Mouse (Mus musculus) naive thymus-derived CD4-positive, alpha-beta T cell, adult 2 months (primary cell): ENCODE data around the gene Slc28a1.
"Not testable (repeated sequence)": the region's sequence is repeated elsewhere in the genome, so short reads cannot be mapped to it uniquely, and the experiment has no call there.

Source experiments
- DNase-seq: peaks from one replicate; pipeline ENCODE4 v3.0.0-alpha.2; 2011; ENCODE audit warnings: low read depth

Slc28a1 gene

DNA sequence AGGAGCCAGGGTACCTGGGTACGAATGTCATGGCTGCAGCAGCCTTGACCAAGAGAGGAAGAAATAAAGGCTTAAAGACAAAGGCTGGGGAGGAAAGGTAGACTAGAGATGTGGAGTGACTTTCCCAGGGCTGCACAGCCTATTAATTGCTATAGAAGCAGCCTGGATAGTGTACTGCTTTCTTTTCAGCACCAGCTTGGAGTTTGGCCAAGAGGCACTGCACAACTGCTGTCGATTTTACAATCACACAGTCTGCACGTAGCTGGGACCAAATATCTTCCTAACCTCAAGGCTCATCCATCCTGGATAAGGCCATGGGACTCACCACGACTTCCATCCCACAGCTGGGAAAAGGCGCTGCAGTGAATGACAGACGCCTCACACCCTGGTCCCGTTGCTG is 54.8 kb downstream of the Slc28a1 start:
- DNase-seq: no peak

DNA sequence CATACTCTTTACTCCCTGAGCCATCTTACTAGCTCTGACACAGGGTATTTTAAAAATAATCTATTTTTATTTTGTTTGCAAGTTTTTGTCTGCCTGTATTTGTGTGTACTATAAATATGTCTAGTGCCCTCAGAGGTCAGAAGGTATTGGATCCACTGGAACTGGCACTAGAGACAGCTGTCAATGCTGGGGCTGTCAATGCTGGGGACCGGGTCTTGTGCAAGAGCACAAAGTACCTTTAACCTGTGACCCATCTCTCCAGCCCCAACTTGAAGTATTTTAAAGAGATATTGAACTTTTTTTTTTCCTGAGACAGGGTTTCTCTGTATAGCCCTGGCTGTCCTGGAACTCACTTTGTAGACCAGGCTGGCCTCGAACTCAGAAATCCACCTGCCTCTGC is 59.3 kb downstream of the Slc28a1 start:
- DNase-seq: no peak

DNA sequence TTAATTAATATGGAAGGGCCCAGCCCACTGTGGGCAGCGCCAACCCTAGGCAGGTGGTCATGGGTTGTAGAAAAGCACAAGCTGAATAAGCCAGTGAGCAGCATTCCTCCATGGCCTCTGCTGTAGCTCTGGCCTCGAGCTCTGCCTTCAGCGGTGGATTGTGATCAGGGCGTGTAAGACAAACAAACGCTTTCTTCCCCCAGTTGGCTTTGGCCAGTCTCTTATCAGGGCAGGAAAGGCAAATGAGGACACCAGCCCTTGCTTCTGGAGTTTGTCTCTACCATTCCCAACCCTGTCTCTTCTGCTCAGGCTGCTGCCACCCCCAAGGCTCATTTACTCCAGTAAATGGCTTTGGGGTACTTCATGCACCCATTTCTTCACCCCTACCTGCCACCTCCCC is 60.1 kb downstream of the Slc28a1 start:
- DNase-seq: no peak

DNA sequence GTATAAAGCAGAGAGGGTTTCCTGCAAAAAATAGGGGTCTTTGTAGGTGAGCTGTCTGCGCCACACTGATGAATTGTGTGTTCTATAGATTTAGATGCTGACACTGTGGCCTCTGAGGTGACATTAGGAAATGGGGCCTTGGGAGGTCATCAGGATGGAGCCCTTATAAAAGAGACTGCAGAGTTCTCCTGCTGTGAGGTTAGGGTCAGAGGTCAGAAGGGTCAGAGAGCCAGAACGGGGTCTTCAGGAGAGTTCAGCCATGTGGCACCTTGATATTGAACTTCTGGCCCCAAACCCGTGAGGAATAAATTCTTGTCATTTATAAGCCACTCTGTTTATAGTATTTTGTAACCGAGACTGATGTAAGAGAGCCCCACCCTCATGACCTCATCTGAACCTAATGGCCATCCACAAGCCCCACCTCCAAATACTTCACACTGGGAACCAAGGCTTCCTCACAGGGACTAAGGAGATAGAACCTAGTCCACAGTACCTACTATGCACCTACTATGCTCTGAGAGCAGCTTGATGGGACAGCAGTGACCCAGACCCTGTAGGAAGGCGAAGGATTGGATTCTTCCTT is 61.7 kb downstream of the Slc28a1 start:
- DNase-seq: no peak

DNA sequence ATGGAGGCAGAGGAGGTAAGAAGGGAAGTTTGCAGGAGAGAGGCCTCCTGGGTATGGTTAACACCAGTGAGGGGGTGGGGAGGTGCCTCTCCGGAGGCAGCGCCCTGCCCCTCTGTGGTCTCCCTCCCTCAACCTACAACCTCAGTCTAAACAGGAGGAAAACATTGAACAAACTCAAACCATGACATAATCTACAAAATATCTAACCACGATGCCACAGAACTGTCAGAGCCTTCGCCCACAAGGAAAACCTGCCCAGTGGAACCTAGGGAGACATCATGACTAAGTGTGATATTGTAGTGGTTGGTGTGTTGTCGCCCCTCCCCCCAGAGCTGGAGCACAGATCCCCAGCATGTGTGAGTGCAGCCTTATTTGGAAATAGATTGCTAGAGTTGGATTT is 64.9 kb downstream of the Slc28a1 start:
- peak; percentile 51 for DNase-seq

DNA sequence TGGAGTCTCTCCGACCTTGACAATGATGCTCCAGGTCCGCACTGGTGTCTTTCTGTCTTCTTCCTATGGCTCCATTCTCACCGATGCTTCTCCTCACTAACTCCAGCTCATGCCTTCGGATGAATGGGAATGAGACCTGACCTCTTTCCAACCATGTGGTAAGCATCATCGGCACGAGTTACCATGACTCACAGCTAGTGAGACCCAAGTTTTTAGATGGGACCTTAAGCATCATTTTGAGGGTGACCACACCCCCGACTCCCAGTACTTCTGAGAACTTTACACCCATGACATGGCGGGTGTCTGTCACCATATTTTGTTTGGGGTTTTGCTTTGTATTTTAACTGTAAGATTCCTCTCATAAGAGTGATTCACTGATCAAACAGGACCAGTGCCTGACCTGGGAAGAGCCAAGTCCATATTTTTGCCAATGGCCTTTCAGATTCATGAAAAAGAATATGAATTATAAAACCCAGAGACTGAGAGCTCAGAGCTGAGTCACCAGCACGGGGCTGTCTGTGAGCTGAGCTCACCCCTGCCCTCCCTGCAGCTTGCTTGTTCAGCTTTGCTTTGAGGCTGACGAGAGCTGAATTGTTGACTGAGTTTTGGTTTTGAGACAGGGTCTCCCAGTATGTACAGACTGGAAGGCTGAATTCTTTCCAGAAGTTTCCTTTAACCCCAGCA is 68.0 kb downstream of the Slc28a1 start:
- DNase-seq: no peak

DNA sequence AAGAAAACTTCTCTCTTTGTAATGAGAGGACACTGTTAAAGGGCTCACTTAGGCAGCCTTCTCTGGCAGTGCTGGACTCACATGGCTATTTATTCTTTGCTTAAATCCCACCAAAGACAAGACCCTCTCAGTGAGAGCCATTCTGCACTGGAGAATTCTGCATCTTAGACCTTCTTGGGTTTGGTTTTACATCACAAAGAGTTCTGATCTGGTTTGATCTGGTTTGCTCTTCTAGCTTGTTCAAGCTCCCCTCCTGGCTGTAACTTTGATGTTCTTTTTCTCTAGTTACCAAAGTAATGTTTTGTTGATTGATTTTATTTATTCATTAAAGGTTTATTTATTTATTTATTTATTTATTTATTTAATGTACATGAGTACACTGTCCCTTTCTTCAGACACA is 68.6 kb downstream of the Slc28a1 start:
- DNase-seq: no peak

DNA sequence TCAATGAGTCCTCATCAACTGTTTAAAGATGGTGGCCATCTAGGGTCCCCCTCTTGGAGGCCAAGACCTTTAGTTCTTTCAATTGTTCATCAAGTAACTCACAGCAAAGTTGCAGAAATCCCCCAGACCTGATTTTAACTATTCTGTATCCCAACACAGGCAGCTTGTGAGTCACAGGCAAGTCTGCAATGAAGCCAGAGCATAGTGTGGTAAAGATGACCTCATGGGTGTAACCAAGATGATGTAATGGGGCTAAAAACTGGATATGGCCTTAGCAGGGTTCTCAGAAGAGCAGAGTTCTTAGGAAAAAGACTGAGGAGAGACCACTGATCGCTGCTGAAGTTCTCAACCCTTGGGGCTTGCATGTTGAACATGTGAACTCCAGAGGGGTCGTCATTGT is 69.5 kb downstream of the Slc28a1 start:
- no peak for DNase-seq

DNA sequence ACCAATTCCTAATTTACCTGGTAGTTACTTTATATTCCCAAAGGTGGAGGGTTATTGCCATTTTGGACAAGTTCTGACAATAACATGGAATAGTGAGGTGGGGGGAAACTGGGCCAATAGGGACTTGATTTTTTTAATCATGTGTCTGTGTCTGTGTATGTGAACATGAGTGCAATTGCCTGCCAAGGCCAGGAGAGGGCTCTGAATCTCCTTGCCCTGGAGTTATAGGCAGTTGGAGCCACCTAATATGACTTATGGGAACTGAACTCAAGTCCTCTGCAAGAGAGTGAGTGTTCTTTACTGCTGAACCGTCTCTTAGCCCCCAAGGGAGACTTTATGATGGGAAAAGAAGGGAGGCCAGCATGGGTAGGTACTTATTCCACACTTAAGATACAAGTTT is 70.1 kb downstream of the Slc28a1 start:
- DNase-seq: no peak

DNA sequence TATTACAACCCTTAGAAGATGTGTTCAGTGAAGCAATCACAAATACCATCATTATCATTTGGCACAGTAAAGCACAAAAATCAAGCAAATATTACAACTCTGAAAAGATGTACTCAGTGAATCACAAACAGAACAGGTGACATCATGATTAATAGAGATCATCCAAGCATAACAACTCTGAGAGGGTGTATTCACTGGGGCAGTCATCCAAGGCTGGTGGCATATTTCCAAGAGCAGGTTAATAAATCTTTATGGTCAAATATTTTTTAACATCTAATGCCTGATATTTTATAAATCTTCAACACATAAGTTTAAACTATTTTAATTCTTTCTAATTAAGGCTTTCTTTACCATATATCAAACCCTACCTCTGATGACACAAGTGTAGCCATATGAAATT is 71.4 kb downstream of the Slc28a1 start:
- not testable (repeated sequence) for DNase-seq

DNA sequence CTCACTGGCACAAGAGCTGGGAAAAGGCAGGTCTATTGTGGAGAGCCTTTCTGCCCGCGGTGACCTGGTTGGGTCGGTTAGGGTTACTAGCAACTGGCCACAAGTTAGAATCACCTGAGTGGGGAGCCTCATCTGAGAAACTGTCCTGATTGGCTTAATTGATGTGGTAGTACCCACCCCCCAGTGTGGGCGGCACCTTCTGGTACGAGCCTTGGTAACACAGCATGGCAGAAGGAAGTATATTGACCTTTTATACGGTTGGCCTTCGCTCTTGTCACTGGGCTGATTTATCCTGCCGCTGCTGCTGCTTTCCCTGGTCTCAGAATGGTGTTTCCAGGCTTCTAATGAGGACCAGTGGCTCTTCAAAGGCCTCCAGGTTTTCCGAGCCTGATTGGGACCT is 74.6 kb downstream of the Slc28a1 start:
- no peak for DNase-seq

DNA sequence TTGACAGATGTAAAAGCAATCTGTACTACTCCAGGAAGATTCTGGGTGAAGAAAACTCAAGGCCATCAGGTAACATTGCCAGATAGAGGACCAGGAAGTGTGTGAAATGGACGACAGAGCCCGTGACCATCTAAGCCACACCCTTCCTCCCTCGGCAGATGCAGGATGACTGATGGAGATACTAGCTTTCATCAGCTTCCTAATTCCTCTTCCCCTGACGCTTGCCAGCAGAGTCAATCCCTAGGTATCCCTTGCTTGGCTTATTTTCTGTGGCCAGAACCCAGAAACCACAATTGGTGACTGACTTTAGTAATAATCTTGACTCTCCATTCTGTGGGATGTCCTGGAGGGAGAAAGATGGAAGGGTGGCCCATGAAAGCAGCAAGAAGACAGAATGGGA is 80.9 kb downstream of the Slc28a1 start:
- no peak for DNase-seq

DNA sequence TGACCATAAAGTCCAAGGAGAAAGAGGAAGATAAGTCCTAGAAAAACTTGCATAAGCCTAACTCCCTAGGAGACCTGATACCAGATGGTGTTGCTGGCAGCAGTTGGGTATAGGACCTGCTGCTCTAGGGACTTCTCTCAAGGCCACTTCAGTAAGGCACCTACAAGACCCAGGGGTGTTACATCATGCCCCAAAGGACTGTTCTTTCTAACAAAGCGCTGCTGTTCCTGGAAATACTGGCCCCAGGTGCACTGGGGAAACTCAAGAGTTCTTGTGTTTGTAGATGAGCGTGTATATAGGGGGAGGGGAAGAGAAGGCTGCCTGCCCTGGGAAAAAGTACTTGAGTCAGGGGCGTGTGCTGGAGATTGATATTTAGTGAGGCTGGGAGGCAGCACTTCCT is 82.2 kb downstream of the Slc28a1 start:
- DNase-seq: no peak

DNA sequence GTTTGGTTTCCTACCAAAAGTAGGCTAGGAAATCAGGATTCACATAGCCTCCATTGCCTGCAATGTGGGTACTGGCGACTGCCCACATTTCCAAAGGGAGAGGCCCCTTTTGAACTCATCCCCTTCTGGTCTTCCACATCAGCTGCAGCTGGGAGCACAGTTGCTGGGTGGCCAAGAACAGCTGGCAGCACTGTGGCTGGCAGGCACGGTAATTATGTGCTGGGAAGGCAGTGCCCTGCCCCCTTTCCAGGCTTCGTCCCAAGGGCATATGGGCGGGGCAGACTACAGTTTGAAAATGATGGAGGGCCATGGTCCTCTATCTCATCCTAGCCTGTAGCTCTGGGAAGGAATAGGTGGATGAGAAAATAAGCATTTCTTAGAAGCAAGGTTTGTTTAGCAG is 83.9 kb downstream of the Slc28a1 start:
- no peak for DNase-seq

DNA sequence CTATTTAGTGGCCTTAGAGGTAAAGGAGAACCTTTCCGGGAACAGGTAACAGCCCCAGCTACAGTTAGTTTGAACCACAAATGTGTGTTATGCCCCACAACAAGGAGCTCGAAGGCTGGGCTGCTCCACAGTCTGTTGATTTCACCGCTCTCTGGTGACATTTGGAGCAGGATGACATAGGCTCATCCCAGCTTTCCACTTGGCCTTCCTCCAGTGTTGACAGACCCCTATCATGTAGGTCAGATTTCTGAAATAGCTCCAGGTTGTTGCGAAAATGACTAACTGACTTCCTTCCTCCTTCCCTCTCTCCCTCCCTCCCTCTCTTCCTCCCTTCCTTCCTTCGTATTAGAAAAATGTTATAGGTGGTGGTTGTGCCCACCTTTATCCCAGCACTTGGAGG is 84.5 kb downstream of the Slc28a1 start:
- DNase-seq: no peak

DNA sequence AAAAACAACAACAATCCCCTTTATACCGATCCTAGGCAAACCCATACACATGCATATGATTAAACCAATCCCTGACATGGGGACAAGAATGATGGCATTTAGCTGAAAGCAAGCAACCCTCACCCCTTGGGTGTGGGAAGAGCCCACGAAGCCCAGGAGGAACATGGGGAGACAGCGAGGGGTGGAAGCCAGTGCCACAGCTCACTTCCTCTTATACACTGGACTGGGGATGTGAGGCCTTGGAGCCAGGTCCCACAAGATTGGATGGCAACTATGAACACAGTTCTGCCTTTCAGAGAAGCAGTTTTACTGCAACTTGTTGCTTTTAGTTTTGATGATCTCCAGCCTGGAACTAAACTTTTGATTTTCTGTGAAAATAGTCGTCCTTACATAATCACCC is 85.2 kb downstream of the Slc28a1 start:
- no peak for DNase-seq

DNA sequence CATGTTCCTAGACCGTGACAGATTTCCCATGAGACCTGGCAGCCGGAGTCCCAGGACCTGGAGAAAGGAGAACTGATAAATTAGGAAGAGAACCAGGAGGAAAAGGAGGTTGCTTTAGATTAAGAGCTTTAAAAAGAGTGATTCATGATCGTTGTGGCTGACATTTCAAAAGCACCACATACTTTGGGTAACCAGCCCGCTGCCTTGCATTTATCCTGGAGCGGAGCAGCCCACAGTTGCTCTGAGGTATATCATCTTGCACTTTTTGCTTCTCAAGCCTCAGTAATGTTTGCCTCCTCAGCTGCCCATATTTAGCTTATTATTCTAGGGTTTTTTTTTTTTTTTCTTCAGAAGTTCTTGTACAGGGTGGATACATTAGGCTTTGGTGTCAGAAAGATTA is 87.8 kb downstream of the Slc28a1 start:
- no peak for DNase-seq

DNA sequence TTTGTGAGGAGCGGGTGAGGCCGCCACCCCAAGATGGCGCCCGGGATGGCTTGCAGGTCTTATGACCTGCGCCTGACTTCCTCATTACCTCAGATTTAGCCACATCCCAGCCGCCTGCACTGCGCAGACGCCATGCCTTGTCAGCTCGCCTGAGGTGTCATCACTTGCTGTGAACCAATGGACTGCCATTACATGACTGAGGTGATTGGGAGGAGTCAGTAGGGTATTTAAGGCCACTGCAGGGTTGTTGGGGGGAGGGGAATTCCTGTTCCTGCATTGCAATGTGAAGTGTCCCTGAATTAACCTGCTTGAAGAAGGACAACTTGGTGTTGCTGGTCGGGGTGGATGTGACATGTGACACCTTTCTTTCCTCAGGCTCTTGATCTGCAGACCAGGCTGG is 89.0 kb downstream of the Slc28a1 start:
- not testable (repeated sequence) for DNase-seq

DNA sequence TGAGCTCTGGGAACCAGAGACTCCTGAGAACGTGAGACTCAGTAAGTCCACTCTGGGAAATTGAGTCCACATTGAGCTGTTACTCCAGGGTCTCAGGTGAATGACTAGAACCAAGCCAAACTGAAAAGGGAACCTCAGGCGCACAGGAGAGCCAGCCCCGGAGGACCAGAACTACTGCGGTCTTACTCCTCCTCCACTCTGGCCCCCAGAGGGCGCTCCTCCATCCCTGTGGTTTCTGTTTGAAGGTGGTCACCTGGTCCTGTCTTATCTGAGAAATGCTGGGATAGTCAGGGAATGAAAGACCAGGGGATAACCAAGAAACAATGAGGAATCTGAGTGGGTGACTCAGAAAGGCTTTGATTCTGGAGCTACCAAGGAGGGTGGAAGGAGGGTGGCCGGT is 94.3 kb downstream of the Slc28a1 start:
- peak; percentile 57 for DNase-seq

DNA sequence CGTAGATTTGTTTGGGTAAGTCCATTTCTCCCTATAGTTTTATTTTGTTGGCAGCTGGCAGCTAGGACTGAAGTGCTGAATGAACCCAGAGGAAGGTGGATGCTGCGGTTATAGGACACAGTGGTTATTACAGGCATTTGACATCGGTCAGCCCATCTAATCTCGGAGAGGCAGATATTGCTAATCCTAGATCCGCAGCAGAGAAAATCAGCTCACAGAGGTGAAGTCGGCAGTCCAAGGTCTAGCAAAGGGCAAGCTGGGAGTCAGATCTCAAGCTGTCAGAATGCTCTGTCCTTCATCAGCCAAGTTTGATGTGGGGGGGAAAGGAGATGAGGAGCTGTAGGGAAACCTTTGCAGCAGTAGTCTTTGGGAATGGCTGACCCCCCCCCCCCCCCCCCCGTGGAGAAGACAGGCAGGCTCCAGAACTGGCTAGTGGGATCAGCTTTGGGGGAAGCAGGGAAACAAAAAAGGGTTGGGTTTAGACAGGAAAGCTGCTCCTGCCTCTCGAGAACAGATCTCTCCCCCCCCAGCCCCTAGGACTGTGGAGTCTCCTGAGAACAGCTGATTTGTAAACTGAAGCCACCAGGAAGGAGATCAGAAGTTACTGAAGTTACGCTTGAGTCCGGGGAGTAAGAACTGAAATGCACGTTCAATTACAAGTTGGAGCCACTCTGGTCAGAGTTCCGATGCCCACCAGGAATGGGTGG is 95.5 kb downstream of the Slc28a1 start:
- no peak for DNase-seq

DNA sequence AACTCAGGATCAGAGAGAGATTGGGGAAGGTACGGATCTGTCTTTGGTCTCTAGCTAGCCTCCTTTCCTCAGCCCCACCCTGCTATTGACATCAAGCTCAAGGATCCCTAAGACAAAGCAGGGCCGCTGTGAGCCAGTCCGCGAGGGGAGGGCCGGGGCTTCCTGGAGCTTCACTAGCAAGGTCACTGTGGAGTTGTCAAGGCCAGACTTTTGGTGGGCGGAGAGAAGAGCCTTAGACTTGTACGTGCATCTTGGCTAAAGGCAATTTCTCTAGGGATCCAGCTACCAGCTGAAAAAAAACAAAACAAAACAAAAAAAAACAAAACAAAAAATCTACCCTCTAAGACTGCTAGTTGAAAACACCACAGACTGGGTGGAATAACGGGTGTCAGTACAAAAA is 97.2 kb downstream of the Slc28a1 start:
- DNase-seq: no peak

DNA sequence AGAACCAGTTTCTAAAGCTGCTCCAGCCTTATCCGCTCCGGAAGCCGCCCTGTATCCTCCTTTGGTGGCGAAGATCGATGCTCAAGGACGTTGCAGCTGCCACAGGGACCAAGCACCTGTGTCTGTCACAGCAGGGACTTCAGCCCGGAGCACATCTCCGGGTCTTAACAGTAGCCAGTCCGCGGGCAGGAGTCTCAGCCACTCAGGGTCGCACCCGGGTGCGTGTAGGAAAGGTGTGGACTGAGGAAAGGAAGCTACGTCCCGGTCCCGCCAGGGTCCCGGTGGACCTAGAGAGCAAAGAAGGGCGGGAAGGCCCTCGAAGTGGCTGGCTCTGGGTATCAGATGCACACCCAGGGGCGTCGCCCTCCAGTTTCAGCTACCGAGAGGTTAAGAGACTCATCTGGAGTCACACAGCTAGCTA is 97.7 kb downstream of the Slc28a1 start:
- peak; percentile 76 for DNase-seq

DNA sequence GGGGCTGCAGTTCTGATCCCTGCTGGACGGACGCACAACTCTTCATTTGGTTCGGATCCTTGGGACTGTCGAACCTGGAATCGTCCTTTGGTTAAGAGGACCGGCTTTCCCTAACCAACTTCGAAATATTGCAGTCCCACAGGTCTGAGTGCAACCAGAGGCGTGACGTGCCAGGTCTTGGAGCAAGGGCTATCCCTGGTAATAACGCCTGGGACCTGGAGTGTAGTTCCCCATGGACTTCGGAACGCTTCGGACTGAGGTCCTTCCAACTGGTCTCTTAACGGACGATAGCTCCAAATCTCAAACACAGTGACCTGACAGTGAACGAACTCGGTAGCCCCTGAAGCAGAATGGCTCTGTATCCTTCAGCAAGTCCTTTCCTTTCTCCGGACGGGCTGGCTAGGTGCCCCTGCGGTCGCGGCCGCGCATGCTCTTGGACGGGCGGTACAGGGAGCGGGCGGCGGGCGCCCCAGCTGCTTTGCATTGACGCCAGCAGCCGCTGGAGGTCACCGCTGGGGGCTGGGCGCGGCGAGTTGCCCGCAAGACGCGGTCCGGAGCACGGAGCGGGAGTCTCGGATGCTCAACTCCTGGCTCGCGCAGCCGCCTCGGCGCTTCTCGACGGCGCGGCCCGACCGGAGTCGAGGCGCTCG is 98.2 kb downstream of the Slc28a1 start:
- DNase-seq: peak; percentile 93
